27 mouse cellular contexts compared by ENCODE assay signal in the genomic region with DNA sequence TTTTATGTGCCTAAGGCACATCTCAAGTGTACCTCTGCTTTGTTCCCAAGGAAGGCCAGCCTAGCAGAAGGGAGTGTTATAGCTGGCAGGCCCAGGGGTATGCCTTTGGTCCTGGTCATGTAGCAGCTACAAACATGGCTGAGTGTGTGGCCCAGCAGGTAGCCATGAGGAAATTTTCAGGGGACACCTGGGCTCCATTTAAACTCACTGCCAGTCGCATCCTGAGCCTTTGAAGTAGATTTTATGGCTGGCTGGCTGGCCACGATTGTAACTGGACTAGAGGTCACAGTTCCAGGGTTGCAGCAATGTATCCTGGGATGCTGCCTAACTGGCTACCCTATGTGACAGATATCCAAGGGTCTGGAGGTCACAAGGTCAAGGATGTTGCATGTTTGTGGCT. TPM values are rescaled to one million over a fixed set of nuclear protein-coding genes. Genes with fewer than 3 reads are reported as not detected.
DNase-seq lines count a peak whose midpoint lies in the region; ATAC-seq and TF ChIP-seq lines count a peak whose summit lies in the region.
"Had no signal": no experiment of that assay in that cellular context is flagged by ENCODE, and none has a peak within 500 bp of the region (broad histone marks: within the 10 kb centered on the region; RNA-seq: fewer than 3 reads in every experiment).

No protein-coding gene starts in this region.

- TF ChIP-seq POLR2A in liver, adult 2 months (IDR thresholded peaks at IDR 0.05; ENCODE audit: extremely low read depth, insufficient read depth, low read length), result no peak

- TF ChIP-seq EP300 in liver, postnatal 0 days (IDR thresholded peaks at IDR 0.05; ENCODE audit: low read depth), result no peak

- WGBS in liver, adult 2 months, result 44% methylated on average over 2 of the region's 2 CpGs
- 60% methylated on average over 2 of the region's 2 CpGs for WGBS in liver, postnatal 0 days (ENCODE audit: insufficient replicate concordance)
- whole genome bisulfite sequencing in limb, embryonic 11.5 days, result 2% methylated on average over 2 of the region's 2 CpGs

- H3K27ac ChIP-seq in layer of hippocampus, adult 2 months, result peak overlapping the region; percentile 29; the same call in 1 of the 2 replicates
- H3K27ac ChIP-seq in liver, adult 2 months (replicated peaks; ENCODE audit: insufficient read depth, low read depth, low read length), result no peak overlapping the region
- H3K27ac ChIP-seq in liver, postnatal 0 days (ENCODE audit: low read depth), result no peak overlapping the region
- peak overlapping the region; percentile 5; the same call in 1 of the 2 replicates for H3K27ac ChIP-seq in limb, embryonic 11.5 days (replicated peaks; ENCODE audit: low read depth, low read length)
- H3K27ac ChIP-seq: embryonic facial prominence, embryonic 10.5 days; embryonic facial prominence, embryonic 12.5 days; forebrain, embryonic 13.5 days; forebrain, embryonic 15.5 days had no signal

- no peaks in the 10 kb centered on the region for H3K27me3 ChIP-seq in liver, adult 2 months (ENCODE audit: control insufficient read depth, insufficient read depth, low read length)
- no peaks in the 10 kb centered on the region for H3K27me3 ChIP-seq in liver, postnatal 0 days (ENCODE audit: insufficient read depth, low read length)
- H3K27me3 ChIP-seq in limb, embryonic 11.5 days (ENCODE audit: control insufficient read depth, insufficient read depth, low read length), result no peaks in the 10 kb centered on the region
- H3K27me3 ChIP-seq: CH12.LX; embryonic facial prominence, embryonic 12.5 days; forebrain, embryonic 13.5 days; forebrain, embryonic 15.5 days; Patski had no signal

- no peak overlapping the region for H3K9ac ChIP-seq in liver, adult 2 months (ENCODE audit: low read depth, low read length)
- H3K9ac ChIP-seq in liver, postnatal 0 days (replicated peaks), result no peak overlapping the region
- H3K9ac ChIP-seq in limb, embryonic 11.5 days (ENCODE audit: low read length), result no peak overlapping the region
- H3K9ac ChIP-seq: embryonic facial prominence, embryonic 12.5 days; forebrain, embryonic 13.5 days; forebrain, embryonic 15.5 days had no signal

- no peak for DNase-seq in layer of hippocampus, adult 2 months (ENCODE audit: low spot score in 2 of 2)
- DNase-seq in layer of hippocampus, adult 11-12 months (ENCODE audit: low spot score), result no peak
- DNase-seq in liver, adult 2 months (ENCODE audit: extremely low read depth, low read depth, low spot score), result peak; percentile 80
- no peak for DNase-seq in liver, postnatal 0 days
- DNase-seq in forelimb bud, embryonic 11.5 days (ENCODE audit: low read depth, low spot score), result peak; percentile 67
- peak; percentile 64 for DNase-seq in limb, embryonic 11.5 days (ENCODE audit: low spot score)
- DNase-seq in embryo, embryonic 10.5 days (ENCODE audit: low spot score), result no peak
- DNase-seq: adrenal gland, adult 8-10 months; adrenal gland, postnatal 14 days; adrenal gland, postnatal 36 days; B cell, adult 2 months; cerebellum, adult 11-12 months; cerebellum, adult 2 months; cerebellum, adult 9-10 months; cerebellum, postnatal 10 days; cerebellum, postnatal 25 days; embryo, embryonic 11 days had no signal

- H3K36me3 ChIP-seq in liver, adult 2 months (ENCODE audit: control insufficient read depth, insufficient read depth, low read length), result no peaks in the 10 kb centered on the region
- H3K36me3 ChIP-seq in liver, postnatal 0 days (replicated peaks; ENCODE audit: insufficient read depth, low read length), result no peaks in the 10 kb centered on the region
- no peaks in the 10 kb centered on the region for H3K36me3 ChIP-seq in limb, embryonic 11.5 days (ENCODE audit: control insufficient read depth, insufficient read depth, low read length)
- H3K36me3 ChIP-seq: embryonic facial prominence, embryonic 10.5 days; embryonic facial prominence, embryonic 12.5 days; forebrain, embryonic 15.5 days; G1E had no signal

- no peaks in the 10 kb centered on the region for H3K9me3 ChIP-seq in liver, postnatal 0 days (ENCODE audit: low read length)
- H3K9me3 ChIP-seq in limb, embryonic 11.5 days (ENCODE audit: control insufficient read depth, low read length), result no peaks in the 10 kb centered on the region
- H3K9me3 ChIP-seq: embryonic facial prominence, embryonic 12.5 days; forebrain, embryonic 13.5 days; forebrain, embryonic 15.5 days; G1E had no signal

- H3K4me3 ChIP-seq in layer of hippocampus, adult 2 months, result no peak overlapping the region
- H3K4me3 ChIP-seq in liver, adult 2 months (ENCODE audit: insufficient read depth, low read depth, low read length), result no peak overlapping the region
- no peak overlapping the region for H3K4me3 ChIP-seq in liver, postnatal 0 days (ENCODE audit: low read depth, low read length)
- no peak overlapping the region for H3K4me3 ChIP-seq in limb, embryonic 11.5 days (ENCODE audit: low read depth, low read length)
- H3K4me3 ChIP-seq: embryonic facial prominence, embryonic 10.5 days; embryonic facial prominence, embryonic 12.5 days; forebrain, embryonic 13.5 days; forebrain, embryonic 15.5 days had no signal

- peaks cover 2% of the 10 kb centered on the region; the same call in 1 of the 2 replicates for H3K4me1 ChIP-seq in liver, adult 2 months (ENCODE audit: control insufficient read depth, insufficient read depth, low read length)
- H3K4me1 ChIP-seq in liver, postnatal 0 days (ENCODE audit: insufficient read depth), result no peaks in the 10 kb centered on the region
- peaks cover 15% of the 10 kb centered on the region for H3K4me1 ChIP-seq in limb, embryonic 11.5 days (ENCODE audit: control insufficient read depth, insufficient read depth, low read length)

- no peak for ATAC-seq in liver, postnatal 0 days
- ATAC-seq in limb, embryonic 11.5 days (ENCODE audit: insufficient number of reproducible peaks, low FRiP score, low TSS enrichment, low read depth), result no peak
- ATAC-seq: activated CD4-positive, CD25-positive, alpha-beta regulatory T cell, adult 4 months; CD4-positive, CD25-positive, alpha-beta regulatory T cell, adult 4 months; forebrain, embryonic 13.5 days; forebrain, embryonic 15.5 days; Patski had no signal

- no peak for TF ChIP-seq CTCF in layer of hippocampus, adult 2 months (conservative IDR thresholded peaks at IDR 0.05)
- no peak for TF ChIP-seq CTCF in liver, adult 2 months (IDR thresholded peaks at IDR 0.05; ENCODE audit: low read depth, low read length)
- no peak for TF ChIP-seq CTCF in liver, postnatal 0 days (IDR thresholded peaks at IDR 0.05; ENCODE audit: low read depth)

- H3K4me2 ChIP-seq in liver, postnatal 0 days (ENCODE audit: low read depth, low read length), result no peak overlapping the region
- no peak overlapping the region for H3K4me2 ChIP-seq in limb, embryonic 11.5 days (ENCODE audit: low read depth, severe bottlenecking)
- H3K4me2 ChIP-seq: embryonic facial prominence, embryonic 12.5 days; forebrain, embryonic 13.5 days; forebrain, embryonic 15.5 days had no signal

- no peaks in the 10 kb centered on the region for H3K79me2 ChIP-seq in liver, adult 2 months (ENCODE audit: control insufficient read depth, insufficient read depth, low read length)

RNA-seq across cellular contexts. Expression of a gene that starts 20.5 kb away (rescaled TPM):
- total RNA-seq in layer of hippocampus, adult 2 months (2021), result under 1 TPM; 0.42 to 0.54 TPM
- not detected in 2 replicates for total RNA-seq in liver, adult 2 months (2014; rRNA removed)
- not detected in 2 replicates for polyA plus RNA-seq in liver, adult 2 months (2012; rRNA removed)
- 0.06 and 0.18 TPM in 2 replicates for polyA plus RNA-seq in liver, postnatal 0 days (2015; fragmentation: Nextera tagmentation; extraction: Ambion mirVana)
- 2.9 and 3.5 TPM in 2 replicates for polyA plus RNA-seq in limb, embryonic 11.5 days (2014; fragmentation: Nextera tagmentation; extraction: Ambion mirVana)
- total RNA-seq: adrenal gland, adult 18-20 months; adrenal gland, postnatal 14 days; adrenal gland, postnatal 36 days; CH12.LX had no signal
- polyA plus RNA-seq: activated CD4-positive, CD25-positive, alpha-beta regulatory T cell, adult 4 months; CD4-positive, CD25-positive, alpha-beta regulatory T cell, adult 4 months; G1E had no signal

Comparison
In these comparisons a context has a peak if more than half of its experiments do, and no peak if none do; other contexts are left out.
1. DNase-seq: peak in liver, adult 2 months (single experiment), forelimb bud, embryonic 11.5 days (single experiment) and limb, embryonic 11.5 days (single experiment); none in layer of hippocampus, adult 2 months (0 of 2), layer of hippocampus, adult 11-12 months (single experiment), liver, postnatal 0 days (single experiment) and embryo, embryonic 10.5 days (single experiment).
2. H3K27ac ChIP-seq: peak in layer of hippocampus, adult 2 months (single experiment) and limb, embryonic 11.5 days (single experiment); none in liver, adult 2 months (single experiment) and liver, postnatal 0 days (single experiment).